Mouse (Mus musculus) urinary bladder, adult 2 months (tissue): ENCODE measurements around the gene Tas1r1. TPM values are rescaled to one million over a fixed set of nuclear protein-coding genes. Genes with fewer than 3 reads are reported as not detected.

Source experiments
- DNase-seq: peaks from one replicate; pipeline ENCODE4 v3.0.0; 2022; ENCODE audit warnings: low spot score
- polyA plus RNA-seq: library from polyadenylated mRNA; depleted of rRNA; stranded (reverse); fragments of >200 nt; gene quantifications from 2 replicates; pipeline ENCODE4 v1.2.3, GENCODE M21; 2012

The Tas1r1 gene
- polyA plus RNA-seq, 1 experiment: 0.10 TPM

- peak; percentile 55 for DNase-seq
These were observed 28.2 kb downstream of the Tas1r1 start for GRCm38 (mm10) chr4:152010091-152010706.

GRCm38 (mm10) chr4:152009076-152010051 lies 29.0 kb downstream of the Tas1r1 start:
- DNase-seq: peak; percentile 61

GRCm38 (mm10) chr4:152008622-152009075 lies 29.7 kb downstream of the Tas1r1 start, which contains the start of gene Klhl21:
Gene Klhl21, plus strand, starts transcription at chr4:152008803.
- peak; percentile 95 for DNase-seq

- no peak for DNase-seq
These were observed 30.2 kb downstream of the Tas1r1 start for GRCm38 (mm10) chr4:152008148-152008500.

GRCm38 (mm10) chr4:152007481-152008147 lies 30.8 kb downstream of the Tas1r1 start:
- DNase-seq: no peak

- no peak for DNase-seq
These were observed 31.6 kb downstream of the Tas1r1 start for GRCm38 (mm10) chr4:152006812-152007211.

- no peak for DNase-seq
These were observed 32.2 kb downstream of the Tas1r1 start for GRCm38 (mm10) chr4:152006137-152006536.

- no peak for DNase-seq
These were observed 36.3 kb downstream of the Tas1r1 start for GRCm38 (mm10) chr4:152002063-152002462.

GRCm38 (mm10) chr4:152001335-152001734 lies 37.0 kb downstream of the Tas1r1 start:
- DNase-seq: no peak

- DNase-seq: no peak
These were observed 37.5 kb downstream of the Tas1r1 start for GRCm38 (mm10) chr4:152000906-152001305.

GRCm38 (mm10) chr4:151999481-151999880 lies 38.9 kb downstream of the Tas1r1 start:
- DNase-seq: no peak

- no peak for DNase-seq
These were observed 40.7 kb downstream of the Tas1r1 start for GRCm38 (mm10) chr4:151997701-151998100.

- DNase-seq: no peak
These were observed 41.5 kb downstream of the Tas1r1 start for GRCm38 (mm10) chr4:151996951-151997222.

- DNase-seq: peak; percentile 97
These were observed 42.0 kb downstream of the Tas1r1 start, which contains the start of gene Phf13 for GRCm38 (mm10) chr4:151996173-151996950. Gene Phf13, minus strand, starts transcription at chr4:151996258.

- no peak for DNase-seq
These were observed 42.8 kb downstream of the Tas1r1 start for GRCm38 (mm10) chr4:151995371-151996172.

- no peak for DNase-seq
These were observed 43.9 kb downstream of the Tas1r1 start for GRCm38 (mm10) chr4:151994228-151995171.

GRCm38 (mm10) chr4:151993035-151993434 lies 45.3 kb downstream of the Tas1r1 start:
- DNase-seq: no peak

- DNase-seq: no peak
These were observed 46.3 kb downstream of the Tas1r1 start for GRCm38 (mm10) chr4:151992091-151992490.

- DNase-seq: no peak
These were observed 49.3 kb downstream of the Tas1r1 start for GRCm38 (mm10) chr4:151989110-151989488.
